In genomic region chr7:73537228-73537627, GRCm38 (mm10) we compare ENCODE assay signal across 8 mouse cellular contexts. TPM values are rescaled to one million over a fixed set of nuclear protein-coding genes. Genes with fewer than 3 reads are reported as not detected.
DNase-seq lines count a peak whose midpoint lies in the region; ATAC-seq and TF ChIP-seq lines count a peak whose summit lies in the region.

No protein-coding gene starts in this region.

- no peak for ATAC-seq in heart, embryonic 12.5 days (ENCODE audit: insufficient number of reproducible peaks, low FRiP score)
- peak; percentile 9 for ATAC-seq in forebrain, embryonic 15.5 days (replicated peaks)
- no peak for ATAC-seq in liver, postnatal 0 days
- ATAC-seq in CD4-positive, CD25-positive, alpha-beta regulatory T cell, adult 4 months: no peak

- intact Hi-C loops in left cerebral cortex, postnatal 25 days (cut with DNase I): loop anchor here (1.0 kb wide), 1 partner anchor 70 kb away; no protein-coding TSS in a partner anchor

- H3K9me3 ChIP-seq in heart, embryonic 12.5 days (replicated peaks): no peaks in the 10 kb centered on the region
- no peaks in the 10 kb centered on the region for H3K9me3 ChIP-seq in ES-Bruce4 (replicated peaks; ENCODE audit: control insufficient read depth, insufficient read depth, low read length, poor library complexity, severe bottlenecking)
- no peaks in the 10 kb centered on the region for H3K9me3 ChIP-seq in forebrain, embryonic 15.5 days
- no peaks in the 10 kb centered on the region for H3K9me3 ChIP-seq in liver, postnatal 0 days (ENCODE audit: low read length)

- peak overlapping the region; percentile 98 for H3K27ac ChIP-seq in heart, embryonic 12.5 days (ENCODE audit: poor library complexity, severe bottlenecking)
- H3K27ac ChIP-seq in ES-Bruce4 (ENCODE audit: insufficient read depth, low read length): peak overlapping the region; percentile 90
- peak overlapping the region; percentile 91 for H3K27ac ChIP-seq in forebrain, embryonic 15.5 days (replicated peaks)
- peak overlapping the region; percentile 97 for H3K27ac ChIP-seq in liver, postnatal 0 days (ENCODE audit: low read depth)

- peaks cover 3% of the 10 kb centered on the region for H3K36me3 ChIP-seq in heart, embryonic 12.5 days
- peaks cover 7% of the 10 kb centered on the region for H3K36me3 ChIP-seq in ES-Bruce4 (ENCODE audit: control insufficient read depth, insufficient read depth, low read length, poor library complexity, severe bottlenecking)
- no peaks in the 10 kb centered on the region for H3K36me3 ChIP-seq in forebrain, embryonic 15.5 days
- H3K36me3 ChIP-seq in liver, postnatal 0 days (replicated peaks; ENCODE audit: insufficient read depth, low read length): peaks cover 9% of the 10 kb centered on the region

- WGBS in heart, embryonic 12.5 days: 21% methylated on average over 10 of the region's 10 CpGs
- 16% methylated on average over 10 of the region's 10 CpGs for WGBS in forebrain, embryonic 15.5 days
- 5% methylated on average over 10 of the region's 10 CpGs for WGBS in liver, postnatal 0 days (ENCODE audit: insufficient replicate concordance)

- peak overlapping the region; percentile 52 for H3K4me3 ChIP-seq in heart, embryonic 12.5 days
- H3K4me3 ChIP-seq in ES-Bruce4 (ENCODE audit: low read depth, low read length): peak overlapping the region; percentile 69
- H3K4me3 ChIP-seq in forebrain, embryonic 15.5 days: peak overlapping the region; percentile 48
- peak overlapping the region; percentile 60 for H3K4me3 ChIP-seq in liver, postnatal 0 days (ENCODE audit: low read depth, low read length)

- no peaks in the 10 kb centered on the region for H3K27me3 ChIP-seq in heart, embryonic 12.5 days (replicated peaks)
- H3K27me3 ChIP-seq in ES-Bruce4 (ENCODE audit: control insufficient read depth, insufficient read depth, low read length, poor library complexity, severe bottlenecking): no peaks in the 10 kb centered on the region
- no peaks in the 10 kb centered on the region for H3K27me3 ChIP-seq in forebrain, embryonic 15.5 days
- H3K27me3 ChIP-seq in liver, postnatal 0 days (ENCODE audit: insufficient read depth, low read length): no peaks in the 10 kb centered on the region

- no peak for DNase-seq in heart, adult 18-20 months
- no peak for DNase-seq in liver, postnatal 0 days
- DNase-seq in left cerebral cortex, postnatal 25 days (ENCODE audit: low spot score in 2 of 2): no peak
- DNase-seq in urinary bladder, postnatal 25 days (ENCODE audit: low spot score): no peak

- no peak for TF ChIP-seq POLR2A in ES-Bruce4 (IDR thresholded peaks at IDR 0.05; ENCODE audit: insufficient read depth, low read length)

- TF ChIP-seq CTCF in ES-Bruce4 (IDR thresholded peaks at IDR 0.05; ENCODE audit: low read depth, low read length): no peak
- TF ChIP-seq CTCF in liver, postnatal 0 days (IDR thresholded peaks at IDR 0.05; ENCODE audit: low read depth): no peak

- peaks cover 36% of the 10 kb centered on the region for H3K4me1 ChIP-seq in heart, embryonic 12.5 days (replicated peaks)
- H3K4me1 ChIP-seq in ES-Bruce4 (ENCODE audit: control insufficient read depth, insufficient read depth, low read length): no peaks in the 10 kb centered on the region
- peaks cover 52% of the 10 kb centered on the region for H3K4me1 ChIP-seq in forebrain, embryonic 15.5 days
- peaks cover 27% of the 10 kb centered on the region for H3K4me1 ChIP-seq in liver, postnatal 0 days (ENCODE audit: insufficient read depth)

- TF ChIP-seq EP300 in ES-Bruce4 (IDR thresholded peaks at IDR 0.05; ENCODE audit: insufficient read depth, low read depth, low read length): no peak
- no peak for TF ChIP-seq EP300 in liver, postnatal 0 days (IDR thresholded peaks at IDR 0.05; ENCODE audit: low read depth)

- peak overlapping the region; percentile 68 for H3K4me2 ChIP-seq in heart, embryonic 12.5 days
- H3K4me2 ChIP-seq in forebrain, embryonic 15.5 days (replicated peaks): peak overlapping the region; percentile 64
- H3K4me2 ChIP-seq in liver, postnatal 0 days (ENCODE audit: low read depth, low read length): peak overlapping the region; percentile 70

- peak overlapping the region; percentile 70 for H3K9ac ChIP-seq in heart, embryonic 12.5 days
- H3K9ac ChIP-seq in ES-Bruce4 (ENCODE audit: low read depth, poor library complexity, severe bottlenecking): peak overlapping the region; percentile 85
- H3K9ac ChIP-seq in forebrain, embryonic 15.5 days (replicated peaks): peak overlapping the region; percentile 49
- H3K9ac ChIP-seq in liver, postnatal 0 days (replicated peaks): peak overlapping the region; percentile 69

RNA-seq across cellular contexts. Expression of gene Chd2, which starts 4.4 kb away (rescaled TPM):
- polyA plus RNA-seq in heart, embryonic 12.5 days (2016; fragmentation: Nextera tagmentation; extraction: Ambion mirVana): 48.5 and 50.4 TPM in 2 replicates
- 10 to 100 TPM; 28.2 to 38.8 TPM for total RNA-seq in heart, adult 18-20 months (2021)
- 103 and 104 TPM in 2 replicates for polyA plus RNA-seq in ES-Bruce4 (2011; ENCODE audit: insufficient read depth, insufficient read length, low read depth, missing spikeins)
- polyA plus RNA-seq in forebrain, embryonic 15.5 days (2015; fragmentation: Nextera tagmentation; extraction: Ambion mirVana): 58.0 and 67.1 TPM in 2 replicates
- polyA plus RNA-seq in liver, postnatal 0 days (2015; fragmentation: Nextera tagmentation; extraction: Ambion mirVana): 14.1 and 17.2 TPM in 2 replicates
- total RNA-seq in left cerebral cortex, postnatal 25 days (2021): 10 to 100 TPM; 45.7 to 57.4 TPM
- 100 to 1,000 TPM; 223 to 256 TPM for polyA plus RNA-seq in CD4-positive, CD25-positive, alpha-beta regulatory T cell, adult 4 months (2017; shearing (Covaris generic))
